25 mouse cellular contexts compared by ENCODE assay signal in genomic region chr11:101195101-101195500, GRCm38 (mm10). TPM values are rescaled to one million over a fixed set of nuclear protein-coding genes. Genes with fewer than 3 reads are reported as not detected.
DNase-seq lines count a peak whose midpoint lies in the region; TF ChIP-seq lines count a peak whose summit lies in the region.
"Had no signal": no experiment of that assay in that cellular context is flagged by ENCODE, and none has a peak within 500 bp of the region (broad histone marks: within the 10 kb centered on the region; RNA-seq: fewer than 3 reads in every experiment).

No protein-coding gene starts in this region.

- intact Hi-C loops in heart, adult 2 months (cut with DNase I) = no loop called here
- intact Hi-C loops in heart, postnatal 25 days (cut with DNase I) = no loop called here

- peak overlapping the region; percentile 12; the same call in 1 of the 2 replicates for H3K27ac ChIP-seq in heart, adult 2 months
- H3K27ac ChIP-seq: embryonic facial prominence, embryonic 12.5 days; embryonic facial prominence, embryonic 15.5 days; hindbrain, embryonic 12.5 days; hindbrain, embryonic 15.5 days had no signal

- H3K4me1 ChIP-seq in heart, adult 2 months (ENCODE audit: control insufficient read depth, insufficient read depth, low read length) = peaks cover 7% of the 10 kb centered on the region

- no peak for TF ChIP-seq POLR2A in heart, adult 2 months (IDR thresholded peaks at IDR 0.05; ENCODE audit: insufficient read depth, low read depth, low read length)

- peak; percentile 25 for DNase-seq in cerebellum, adult 9-10 months
- no peak for DNase-seq in cerebellum, adult 18-20 months
- no peak for DNase-seq in heart, adult 2 months
- DNase-seq in heart, postnatal 25 days (ENCODE audit: low spot score) = no peak
- peak; percentile 22 for DNase-seq in thymus, postnatal 25 days
- no peak for DNase-seq in thymus, postnatal 4 days
- DNase-seq in layer of hippocampus, adult 8-10 months (ENCODE audit: low spot score in 2 of 2) = no peak
- DNase-seq: adrenal gland, adult 8-10 months; adrenal gland, postnatal 25 days; B cell, adult 2 months; cerebellum, adult 8-10 months; forebrain, postnatal 0 days; gastrocnemius, postnatal 10 days; gastrocnemius, postnatal 36 days; heart, postnatal 14 days had no signal

- no peaks in the 10 kb centered on the region for H3K79me2 ChIP-seq in heart, adult 2 months (replicated peaks; ENCODE audit: control insufficient read depth, insufficient read depth, low read length)

- no peak overlapping the region for H3K4me3 ChIP-seq in heart, adult 2 months
- H3K4me3 ChIP-seq: embryonic facial prominence, embryonic 12.5 days; embryonic facial prominence, embryonic 15.5 days; heart, embryonic 13.5 days; hindbrain, embryonic 12.5 days; hindbrain, embryonic 15.5 days had no signal

- 30% methylated on average over 1 of the region's 1 CpGs for WGBS in heart, adult 2 months

- TF ChIP-seq EP300 in heart, adult 2 months (IDR thresholded peaks at IDR 0.05; ENCODE audit: insufficient read depth, low read depth, low read length) = no peak

- H3K36me3 ChIP-seq in heart, adult 2 months (ENCODE audit: control insufficient read depth, insufficient read depth, low read length) = no peaks in the 10 kb centered on the region; the same call in 1 of the 2 replicates

- H3K9ac ChIP-seq in heart, adult 2 months (ENCODE audit: low read depth, low read length) = no peak overlapping the region
- H3K9ac ChIP-seq: embryonic facial prominence, embryonic 12.5 days; embryonic facial prominence, embryonic 15.5 days; forebrain, postnatal 0 days; hindbrain, embryonic 12.5 days; hindbrain, embryonic 15.5 days had no signal

- TF ChIP-seq CTCF in heart, adult 2 months (IDR thresholded peaks at IDR 0.05) = no peak

- H3K27me3 ChIP-seq in heart, adult 2 months (ENCODE audit: control insufficient read depth, insufficient read depth, low read length) = no peaks in the 10 kb centered on the region
- H3K27me3 ChIP-seq: embryonic facial prominence, embryonic 12.5 days; embryonic facial prominence, embryonic 15.5 days; heart, embryonic 13.5 days; hindbrain, embryonic 12.5 days; hindbrain, embryonic 15.5 days had no signal

RNA-seq across cellular contexts. Expression of gene Ccr10, which starts 19.9 kb away (rescaled TPM):
- total RNA-seq in heart, adult 2 months (2021) = not detected
- polyA plus RNA-seq in heart, adult 2 months (2012; rRNA removed) = 0.14 TPM in 1 of 2 replicates, not detected in the other
- total RNA-seq in heart, postnatal 25 days (2021) = under 1 TPM in 1 of 2 experiments, not detected in 1; 0.14 TPM
- total RNA-seq in layer of hippocampus, adult 8-10 months (2022) = under 1 TPM; 0.31 to 0.50 (median 0.35) TPM
- total RNA-seq: common myeloid progenitor, adult 5-6 weeks; gastrocnemius, postnatal 10 days; gastrocnemius, postnatal 36 days; granulocyte monocyte progenitor cell, adult 5-6 weeks; heart, postnatal 14 days; hematopoietic stem cell, adult 5-6 weeks; MEL had no signal

RNA-seq across cellular contexts. Expression of gene Plekhh3, which starts 23.9 kb away (rescaled TPM):
- 10 to 100 TPM; 14.3 to 28.1 TPM for total RNA-seq in heart, adult 2 months (2021)
- 24.4 and 26.7 TPM in 2 replicates for polyA plus RNA-seq in heart, adult 2 months (2012; rRNA removed)
- total RNA-seq in heart, postnatal 25 days (2021) = 10 to 100 TPM; 24.5 to 28.5 TPM
- 10 to 100 TPM; 13.6 to 16.9 (median 15.6) TPM for total RNA-seq in layer of hippocampus, adult 8-10 months (2022)
- total RNA-seq: hematopoietic stem cell, adult 5-6 weeks had no signal
- polyA plus RNA-seq: activated CD4-positive, CD25-positive, alpha-beta regulatory T cell, adult 4 months had no signal

RNA-seq across cellular contexts. Expression of gene Cntnap1, which starts 24.8 kb away (rescaled TPM):
- 1 to 10 TPM; 1.3 to 1.5 TPM for total RNA-seq in heart, adult 2 months (2021)
- polyA plus RNA-seq in heart, adult 2 months (2012; rRNA removed) = 3.1 and 4.0 TPM in 2 replicates
- total RNA-seq in heart, postnatal 25 days (2021) = 1 to 10 TPM; 1.7 to 2.4 TPM
- 100 to 1,000 TPM; 157 to 185 (median 168) TPM for total RNA-seq in layer of hippocampus, adult 8-10 months (2022)
- total RNA-seq: hematopoietic stem cell, adult 5-6 weeks; MEL had no signal

RNA-seq across cellular contexts. Expression of gene Ezh1, which starts 31.2 kb away (rescaled TPM):
- total RNA-seq in heart, adult 2 months (2021) = 10 to 100 TPM; 29.8 to 31.4 TPM
- polyA plus RNA-seq in heart, adult 2 months (2012; rRNA removed) = 26.1 and 34.1 TPM in 2 replicates
- 10 to 100 TPM; 26.0 to 30.4 TPM for total RNA-seq in heart, postnatal 25 days (2021)
- 10 to 100 TPM; 63.5 to 88.1 (median 77.5) TPM for total RNA-seq in layer of hippocampus, adult 8-10 months (2022)

RNA-seq across cellular contexts. Expression of gene Tubg2, which starts 39.4 kb away (rescaled TPM):
- 1 to 10 TPM; 3.5 TPM for total RNA-seq in heart, adult 2 months (2021)
- polyA plus RNA-seq in heart, adult 2 months (2012; rRNA removed) = 2.1 and 2.9 TPM in 2 replicates
- total RNA-seq in heart, postnatal 25 days (2021) = 1 to 10 TPM; 2.5 to 3.9 TPM
- 10 to 100 TPM; 32.9 to 43.5 (median 38.2) TPM for total RNA-seq in layer of hippocampus, adult 8-10 months (2022)
- total RNA-seq: common myeloid progenitor, adult 5-6 weeks; granulocyte monocyte progenitor cell, adult 5-6 weeks; hematopoietic stem cell, adult 5-6 weeks; MEL had no signal

Comparison
In these comparisons a context has a peak if more than half of its experiments do, and no peak if none do; other contexts are left out.
1. DNase-seq: peak in cerebellum, adult 9-10 months (single experiment) and thymus, postnatal 25 days (single experiment); none in cerebellum, adult 18-20 months (0 of 2), heart, adult 2 months (0 of 2), heart, postnatal 25 days (single experiment), thymus, postnatal 4 days (single experiment) and layer of hippocampus, adult 8-10 months (0 of 2).
2. RNA of gene Cntnap1, which starts 24.8 kb away (total RNA-seq): 157 to 185 TPM in layer of hippocampus, adult 8-10 months; 1.7 to 2.4 TPM in heart, postnatal 25 days and 1.3 to 1.5 TPM in heart, adult 2 months; every median in the first group is over 10 times any median in the second.